Mouse (Mus musculus) limb, embryonic 12.5 days (tissue): Measurements from ENCODE around the gene Tspan31. TPM values are rescaled to one million over a fixed set of nuclear protein-coding genes. Genes with fewer than 3 reads are reported as not detected.

Experiments
- ATAC-seq: fragments of 200-750 bp; cut with Nextera tagmentation; 2 replicates; pipeline ENCODE4 v1.8.0; 2017; ENCODE audit warnings: low read depth, moderate TSS enrichment; ENCODE audit not compliant: insufficient number of reproducible peaks, insufficient read depth, low FRiP score, low TSS enrichment
- H3K27ac ChIP-seq: fragments of 300-500 bp; sonication (generic); 2 replicates; pipeline ENCODE4 v1.5.1; 2016; ENCODE audit warnings: mild to moderate bottlenecking, moderate library complexity
- H3K27me3 ChIP-seq: fragments of 300-500 bp; sonication (generic); 2 replicates; pipeline ENCODE4 v1.6.1; 2016; ENCODE audit warnings: mild to moderate bottlenecking, moderate library complexity
- H3K36me3 ChIP-seq: fragments of 300-500 bp; sonication (generic); 2 replicates; pipeline ENCODE4 v1.6.1; 2016; ENCODE audit warnings: mild to moderate bottlenecking, moderate library complexity
- H3K4me1 ChIP-seq: fragments of 300-500 bp; sonication (generic); replicated peaks from 2 replicates; pipeline ENCODE4 v1.6.1; 2016
- H3K4me2 ChIP-seq: fragments of 300-500 bp; sonication (generic); 2 replicates; pipeline ENCODE4 v1.6.1; 2016; ENCODE audit warnings: mild to moderate bottlenecking, moderate library complexity
- H3K4me3 ChIP-seq: fragments of 300-500 bp; sonication (generic); replicated peaks from 2 replicates; pipeline ENCODE4 v1.5.1; 2016; ENCODE audit warnings: mild to moderate bottlenecking
- H3K9ac ChIP-seq: fragments of 300-500 bp; sonication (generic); replicated peaks from 2 replicates; pipeline ENCODE4 v1.6.1; 2016; ENCODE audit warnings: mild to moderate bottlenecking, moderate library complexity
- H3K9me3 ChIP-seq: fragments of 300-500 bp; sonication (generic); 2 replicates; pipeline ENCODE4 v1.6.1; 2016; ENCODE audit warnings: mild to moderate bottlenecking, moderate library complexity
- WGBS: fragments of 180-500 bp; shearing (Covaris S2); methylation state at CpG from one replicate; pipeline ENCODE4 v1.1.7; 2016; 5-methylcytosine and 5-hydroxymethylcytosine counted together
- polyA plus RNA-seq: library from polyadenylated mRNA; unstranded; fragments of >200 nt; fragmentation: Nextera tagmentation; extraction: Ambion mirVana; gene quantifications from 2 replicates; pipeline ENCODE4 v1.2.1, GENCODE M21; 2016

Gene Tspan31
- polyA plus RNA-seq, 1 experiment from 2014 or later = 172 TPM

- Histone ChIP-seq H3K4me1 (peaks cover 44% of the 10 kb centered on the region), H3K9ac (no peak overlapping the region), H3K4me3 (peak overlapping the region; percentile 54; the same call in 1 of the 2 replicates), H3K36me3 (no peaks in the 10 kb centered on the region), H3K4me2 (0 out of 2 replicates have a peak overlapping the region, but pooled peaks have one; percentile 50), H3K9me3 (no peaks in the 10 kb centered on the region), H3K27me3 (peaks cover 94% of the 10 kb centered on the region), H3K27ac (no peak overlapping the region)
- 0 out of 2 replicates have a peak, but pooled peaks have one; percentile 22 for ATAC-seq
- WGBS = 24% methylated on average over 8 of the region's 8 CpGs
Measured at GRCm38 (mm10) chr10:127081996-127082620, 12.0 kb upstream of the Tspan31 start.

- WGBS = 2% methylated on average over 48 of the region's 48 CpGs
- Histone ChIP-seq H3K27me3 (peaks cover 94% of the 10 kb centered on the region), H3K9me3 (no peaks in the 10 kb centered on the region), H3K4me1 (peaks cover 44% of the 10 kb centered on the region), H3K27ac (no peak overlapping the region), H3K36me3 (no peaks in the 10 kb centered on the region), H3K4me2 (peak overlapping the region; percentile 50), H3K9ac (no peak overlapping the region; the same call in 1 of the 2 replicates), H3K4me3 (peak overlapping the region; percentile 54)
- ATAC-seq = no peak
Measured at GRCm38 (mm10) chr10:127080901-127081780, 11.1 kb upstream of the Tspan31 start.

DNA sequence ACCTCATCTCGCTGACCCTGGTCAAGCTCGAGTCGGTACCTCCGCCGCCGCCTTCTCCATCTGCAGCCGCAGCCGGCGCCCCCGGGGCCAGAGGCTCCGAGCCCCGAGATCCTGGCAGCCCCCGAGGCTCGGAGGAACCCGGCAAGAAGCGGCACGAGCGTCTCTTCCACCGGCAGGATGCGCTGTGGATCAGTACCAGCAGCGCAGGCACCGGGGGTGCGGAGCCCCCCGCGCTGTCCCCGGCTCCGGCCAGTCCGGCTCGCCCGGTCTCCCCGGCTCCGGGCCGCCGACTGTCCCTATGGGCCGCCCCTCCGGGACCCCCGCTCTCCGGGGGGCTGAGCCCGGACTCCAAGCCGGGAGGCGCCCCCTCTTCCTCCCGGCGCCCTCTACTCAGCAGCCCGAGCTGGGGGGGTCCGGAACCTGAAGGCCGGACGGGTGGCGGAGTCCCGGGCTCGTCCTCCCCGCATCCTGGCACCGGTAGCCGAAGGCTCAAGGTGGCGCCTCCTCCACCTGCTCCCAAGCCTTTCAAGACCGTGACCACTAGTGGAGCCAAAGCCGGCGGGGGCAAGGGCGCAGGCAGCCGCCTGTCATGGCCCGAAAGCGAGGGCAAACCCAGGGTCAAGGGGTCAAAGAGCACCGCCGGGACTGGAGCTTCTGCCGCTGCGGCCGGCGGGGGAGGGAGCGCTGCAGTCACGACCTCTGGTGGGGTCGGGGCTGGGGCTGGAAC, 9.8 kb upstream of the Tspan31 start:
- H3K4me3 ChIP-seq = peak overlapping the region; percentile 54
- no peak overlapping the region for H3K27ac ChIP-seq
- 3% methylated on average over 63 of the region's 70 CpGs for WGBS
- peaks cover 99% of the 10 kb centered on the region for H3K27me3 ChIP-seq
- H3K9ac ChIP-seq = peak overlapping the region; percentile 60
- no peak for ATAC-seq
- peaks cover 44% of the 10 kb centered on the region for H3K4me1 ChIP-seq
- no peaks in the 10 kb centered on the region for H3K9me3 ChIP-seq
- H3K4me2 ChIP-seq = peak overlapping the region; percentile 99
- no peaks in the 10 kb centered on the region for H3K36me3 ChIP-seq

GRCm38 (mm10) chr10:127078677-127079575, 8.9 kb upstream of the Tspan31 start:
- Histone ChIP-seq H3K36me3 (no peaks in the 10 kb centered on the region), H3K9ac (peak overlapping the region; percentile 60), H3K4me1 (peaks cover 44% of the 10 kb centered on the region), H3K4me2 (peak overlapping the region; percentile 99), H3K27me3 (peaks cover 92% of the 10 kb centered on the region), H3K4me3 (peak overlapping the region; percentile 54), H3K27ac (no peak overlapping the region), H3K9me3 (no peaks in the 10 kb centered on the region)
- WGBS = under 1% methylated on average over 38 of the region's 49 CpGs
- 0 out of 2 replicates have a peak, but pooled peaks have one; percentile 23 for ATAC-seq

GRCm38 (mm10) chr10:127078001-127078676, 8.1 kb upstream of the Tspan31 start:
- Histone ChIP-seq H3K4me3 (peak overlapping the region; percentile 54), H3K36me3 (no peaks in the 10 kb centered on the region), H3K9ac (no peak overlapping the region), H3K9me3 (no peaks in the 10 kb centered on the region), H3K27ac (no peak overlapping the region), H3K4me2 (peak overlapping the region; percentile 99), H3K4me1 (peaks cover 44% of the 10 kb centered on the region), H3K27me3 (peaks cover 84% of the 10 kb centered on the region)
- ATAC-seq = no peak
- WGBS = 3% methylated on average over 12 of the region's 12 CpGs

DNA sequence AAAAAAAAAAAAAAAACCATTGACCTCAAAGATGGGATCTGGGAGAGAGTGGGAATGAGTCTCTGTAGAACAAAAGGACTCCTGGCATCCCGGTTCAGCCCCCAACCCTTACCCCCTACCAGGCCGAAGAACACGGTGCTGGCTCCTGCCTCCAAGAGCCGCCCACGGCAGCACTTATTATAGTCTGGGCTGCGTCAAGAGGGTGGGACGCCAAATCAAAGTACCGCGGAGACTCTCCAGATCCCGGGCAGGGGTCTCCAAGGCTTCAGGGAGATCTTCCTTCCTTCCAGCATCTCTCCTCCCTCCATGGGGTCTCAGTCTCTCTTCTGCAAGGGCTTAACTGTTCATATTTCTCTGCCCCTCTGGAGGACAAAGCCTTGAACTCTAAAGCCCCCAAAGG, 7.5 kb upstream of the Tspan31 start:
- no peak overlapping the region for H3K27ac ChIP-seq
- WGBS = 6% methylated on average over 10 of the region's 10 CpGs
- H3K9ac ChIP-seq = no peak overlapping the region
- H3K36me3 ChIP-seq = no peaks in the 10 kb centered on the region
- H3K4me1 ChIP-seq = peaks cover 44% of the 10 kb centered on the region
- H3K27me3 ChIP-seq = peaks cover 78% of the 10 kb centered on the region
- no peak overlapping the region for H3K4me2 ChIP-seq
- no peak overlapping the region for H3K4me3 ChIP-seq
- ATAC-seq = no peak
- H3K9me3 ChIP-seq = no peaks in the 10 kb centered on the region

DNA sequence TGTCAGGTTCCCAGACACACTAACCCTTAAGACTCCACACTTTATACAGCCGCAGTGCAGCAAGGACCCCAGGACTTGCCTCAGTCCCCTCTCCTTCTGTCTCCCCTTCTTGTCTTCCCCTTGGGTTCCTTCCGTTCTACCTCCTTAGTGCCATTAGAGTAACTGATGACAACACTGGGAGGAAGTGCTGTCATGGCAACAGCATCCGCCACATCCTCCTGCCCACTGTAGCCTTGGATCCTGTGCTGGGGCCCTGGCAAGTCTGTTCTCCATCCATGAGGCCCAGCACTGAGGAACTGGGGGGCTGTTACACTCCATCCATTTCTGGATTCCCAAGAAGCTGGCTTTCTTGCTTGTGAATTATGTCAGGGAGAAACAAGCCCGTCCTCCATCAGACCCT, 6.0 kb upstream of the Tspan31 start:
- Histone ChIP-seq H3K27me3 (peaks cover 64% of the 10 kb centered on the region), H3K4me1 (peaks cover 36% of the 10 kb centered on the region), H3K4me2 (no peak overlapping the region), H3K9ac (no peak overlapping the region), H3K9me3 (no peaks in the 10 kb centered on the region), H3K27ac (no peak overlapping the region), H3K36me3 (no peaks in the 10 kb centered on the region), H3K4me3 (no peak overlapping the region)
- WGBS = 30% methylated on average over 4 of the region's 4 CpGs
- ATAC-seq = no peak

DNA sequence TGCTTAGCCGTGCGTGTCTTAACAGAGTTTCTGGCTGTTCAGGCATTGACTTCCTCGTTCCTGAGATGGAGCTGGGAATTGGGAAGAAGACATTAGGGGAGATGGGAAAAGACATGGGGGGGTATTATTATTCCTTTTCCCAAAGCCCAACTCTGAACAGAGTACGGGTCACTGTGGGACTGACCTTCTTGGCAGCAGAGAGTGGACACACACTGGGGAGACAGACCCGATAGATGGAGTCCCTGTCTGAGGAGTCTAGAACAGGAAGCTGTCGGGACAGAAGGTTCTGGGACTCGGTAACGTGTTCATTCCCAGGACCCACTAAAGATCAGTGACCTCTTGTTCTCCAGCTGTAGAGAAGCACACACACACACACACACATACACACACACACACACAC, 5.6 kb upstream of the Tspan31 start:
- Histone ChIP-seq H3K4me3 (no peak overlapping the region), H3K36me3 (no peaks in the 10 kb centered on the region), H3K27ac (no peak overlapping the region), H3K27me3 (peaks cover 59% of the 10 kb centered on the region), H3K9ac (no peak overlapping the region), H3K4me2 (no peak overlapping the region), H3K9me3 (no peaks in the 10 kb centered on the region), H3K4me1 (peaks cover 36% of the 10 kb centered on the region)
- 71% methylated on average over 8 of the region's 8 CpGs for WGBS
- ATAC-seq = no peak

DNA sequence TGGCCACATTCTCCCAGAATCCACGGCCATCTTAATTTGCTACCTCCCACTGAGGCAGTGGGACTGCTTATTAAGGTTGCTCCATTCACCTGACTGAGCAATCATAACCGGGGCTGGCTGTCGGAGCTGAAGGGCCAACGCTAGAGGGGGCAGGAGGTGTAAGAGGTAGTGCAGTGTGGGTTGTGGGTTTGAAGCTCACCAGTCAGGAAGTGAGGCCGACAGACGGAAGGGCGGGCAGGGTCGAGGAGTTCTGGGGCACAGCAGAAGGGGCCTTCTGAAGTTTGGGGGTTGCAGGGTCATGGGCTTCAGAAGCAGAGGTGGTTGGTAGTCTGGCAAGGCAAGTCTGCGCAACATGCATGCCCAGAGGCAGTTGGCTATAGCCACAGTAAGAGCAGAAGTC, 5.0 kb upstream of the Tspan31 start, which contains the start of gene Agap2:
Agap2 (plus strand) TSS at position 205 of the 400 bp plus-strand sequence.
- no peak within 1 kb of the TSS for H3K9ac ChIP-seq
- 67% methylated on average over 9 of the region's 9 CpGs for WGBS
- no peaks in the 10 kb centered on the region for H3K9me3 ChIP-seq
- ATAC-seq = no peak
- no peaks in the 10 kb centered on the region for H3K36me3 ChIP-seq
- H3K4me1 ChIP-seq = peaks cover 31% of the 10 kb centered on the region
- peaks cover 53% of the 10 kb centered on the region for H3K27me3 ChIP-seq
- no peak within 1 kb of the TSS for H3K4me3 ChIP-seq
- no peak within 1 kb of the TSS for H3K4me2 ChIP-seq
- no peak within 1 kb of the TSS for H3K27ac ChIP-seq

GRCm38 (mm10) chr10:127073981-127074380, 3.9 kb upstream of the Tspan31 start:
- H3K4me2 ChIP-seq = no peak overlapping the region
- 89% methylated on average over 1 of the region's 1 CpGs for WGBS
- H3K4me3 ChIP-seq = no peak overlapping the region
- ATAC-seq = no peak
- no peak overlapping the region for H3K9ac ChIP-seq
- peaks cover 42% of the 10 kb centered on the region for H3K27me3 ChIP-seq
- no peak overlapping the region for H3K27ac ChIP-seq
- H3K9me3 ChIP-seq = no peaks in the 10 kb centered on the region
- H3K36me3 ChIP-seq = no peaks in the 10 kb centered on the region
- H3K4me1 ChIP-seq = peaks cover 23% of the 10 kb centered on the region
